Mouse (Mus musculus): ENCODE measurements at regions not wholly inside any gene's neighbourhood (a gene's known extent, or its start where the extent isn't known, plus 50 kb on each side); places are given as distances from the start of the nearest gene placed in this dataset.

GRCm38 (mm10) chrX:12822777-12823176, 60.9 kb upstream of the Med14 start:
- H3K36me3 ChIP-seq (ENCODE audit: control insufficient read depth in 1 of 2, insufficient read depth in 2 of 2, low read length in 2 of 2), result peaks cover 0 to 34% of the 10 kb centered on the region in 2 experiments; a peak in 2 of 4 replicates
- H3K9me3 ChIP-seq (replicated peaks; ENCODE audit: insufficient read depth, low read length), result no peaks in the 10 kb centered on the region
- TF ChIP-seq HCFC1 (IDR thresholded peaks at IDR 0.05; ENCODE audit: low read depth, low read length) (no peak), MXI1 (IDR thresholded peaks at IDR 0.05; ENCODE audit: low read depth, low read length) (no peak), SIN3A (IDR thresholded peaks at IDR 0.05; ENCODE audit: low read length) (no peak), RAD21 (IDR thresholded peaks at IDR 0.05; ENCODE audit: low read depth, low read length) (no peak), ZNF384 (IDR thresholded peaks at IDR 0.05; ENCODE audit: low read depth, low read length) (no peak), UBTF (IDR thresholded peaks at IDR 0.05; ENCODE audit: borderline replicate concordance, insufficient read depth, low read depth, low read length) (no peak), ETS1 (IDR thresholded peaks at IDR 0.05; ENCODE audit: low read depth, low read length) (no peak), CHD1 (IDR thresholded peaks at IDR 0.05; ENCODE audit: low read depth, low read length) (no peak), NELFE (IDR thresholded peaks at IDR 0.05; ENCODE audit: low read depth, low read length) (no peak), KAT2A (conservative IDR thresholded peaks at IDR 0.05; ENCODE audit: low read depth, low read length) (no peak), GABPA (IDR thresholded peaks at IDR 0.05; ENCODE audit: low read depth, low read length) (no peak), EP300 (IDR thresholded peaks at IDR 0.05; ENCODE audit: low read depth in 1 of 2, low read length in 2 of 2) (no peak), SMC3 (IDR thresholded peaks at IDR 0.05; ENCODE audit: low read depth, low read length) (no peak)
- H3K4me3 ChIP-seq (ENCODE audit: control insufficient read depth in 1 of 2, insufficient read depth in 1 of 2, low read depth in 2 of 2, low read length in 2 of 2), result no peak overlapping the region
- no peak for DNase-seq (ENCODE audit: low read depth, low spot score)
- peaks cover 24 to 41% of the 10 kb centered on the region in 2 experiments for H3K4me1 ChIP-seq (ENCODE audit: control insufficient read depth in 1 of 2, insufficient read depth in 2 of 2, low read length in 2 of 2)
- no peaks in the 10 kb centered on the region; the same call in 1 of the 2 replicates for H3K79me2 ChIP-seq (ENCODE audit: control insufficient read depth, insufficient read depth, low read length, poor library complexity)
- no peak overlapping the region for H3K27ac ChIP-seq (ENCODE audit: control insufficient read depth, low read depth, low read length)
- H3K9ac ChIP-seq (ENCODE audit: control insufficient read depth, low read depth, low read length, poor library complexity, severe bottlenecking), result no peak overlapping the region
- H3K27me3 ChIP-seq (ENCODE audit: control insufficient read depth in 1 of 2, insufficient read depth in 2 of 2, low read length in 2 of 2), result no peaks in the 10 kb centered on the region

GRCm38 (mm10) chrX:12813083-12813660, 51.3 kb upstream of the Med14 start:
- peak; percentile 75 for DNase-seq (ENCODE audit: low read depth, low spot score)
- Histone ChIP-seq H3K4me3 (ENCODE audit: control insufficient read depth in 1 of 2, insufficient read depth in 1 of 2, low read depth in 2 of 2, low read length in 2 of 2) (peak overlapping the region; percentile 45 to 53), H3K27me3 (ENCODE audit: control insufficient read depth in 1 of 2, insufficient read depth in 2 of 2, low read length in 2 of 2) (no peaks in the 10 kb centered on the region), H3K4me1 (ENCODE audit: control insufficient read depth in 1 of 2, insufficient read depth in 2 of 2, low read length in 2 of 2) (peaks cover 5 to 14% of the 10 kb centered on the region in 2 experiments), H3K36me3 (ENCODE audit: control insufficient read depth in 1 of 2, insufficient read depth in 2 of 2, low read length in 2 of 2) (peaks cover 0 to 7% of the 10 kb centered on the region in 2 experiments; a peak in 2 of 4 replicates), H3K9me3 (replicated peaks; ENCODE audit: insufficient read depth, low read length) (no peaks in the 10 kb centered on the region), H3K9ac (ENCODE audit: control insufficient read depth, low read depth, low read length, poor library complexity, severe bottlenecking) (peak overlapping the region; percentile 47), H3K27ac (ENCODE audit: control insufficient read depth, low read depth, low read length) (peak overlapping the region; percentile 66), H3K79me2 (ENCODE audit: control insufficient read depth, insufficient read depth, low read length, poor library complexity) (no peaks in the 10 kb centered on the region)
- TF ChIP-seq TAL1 (IDR thresholded peaks at IDR 0.05; ENCODE audit: low read length), result no peak
- TF ChIP-seq POLR2AphosphoS5 (IDR thresholded peaks at IDR 0.05; ENCODE audit: borderline replicate concordance, low read depth, low read length), result no peak
- TF ChIP-seq EP300 (IDR thresholded peaks at IDR 0.05; ENCODE audit: low read depth in 1 of 2, low read length in 2 of 2), result peak in 1 of 2 experiments; percentile 57; a peak in 3 of 4 replicates
- TF ChIP-seq KAT2A (conservative IDR thresholded peaks at IDR 0.05; ENCODE audit: low read depth, low read length), result no peak
- TF ChIP-seq NELFE (IDR thresholded peaks at IDR 0.05; ENCODE audit: low read depth, low read length), result no peak
- no peak for TF ChIP-seq MAX (IDR thresholded peaks at IDR 0.05; ENCODE audit: low read length)
- TF ChIP-seq ELF1 (IDR thresholded peaks at IDR 0.05; ENCODE audit: low read depth, low read length), result no peak
- TF ChIP-seq JUND (IDR thresholded peaks at IDR 0.05; ENCODE audit: low read depth, low read length), result no peak
- peak; percentile 41; the same call in 1 of the 2 replicates for TF ChIP-seq SIN3A (IDR thresholded peaks at IDR 0.05; ENCODE audit: low read length)
- TF ChIP-seq MAFK (IDR thresholded peaks at IDR 0.05; ENCODE audit: borderline replicate concordance, low read depth, low read length), result no peak
- TF ChIP-seq E2F4 (IDR thresholded peaks at IDR 0.05; ENCODE audit: borderline replicate concordance, low read depth, low read length), result no peak
- TF ChIP-seq POLR2A (IDR thresholded peaks at IDR 0.05; ENCODE audit: control insufficient read depth in 1 of 2, insufficient read depth in 1 of 2, low read depth in 1 of 2, low read length in 2 of 2, poor library complexity in 1 of 2), result peak in 1 of 2 experiments; percentile 33; a peak in 1 of 4 replicates
- TF ChIP-seq CHD2 (IDR thresholded peaks at IDR 0.05; ENCODE audit: low read length), result no peak
- 0 out of 2 replicates have a peak, but pooled peaks have one; percentile 51 for TF ChIP-seq USF1 (IDR thresholded peaks at IDR 0.05; ENCODE audit: low read depth, low read length)
- no peak for TF ChIP-seq SMC3 (IDR thresholded peaks at IDR 0.05; ENCODE audit: low read depth, low read length)
- no peak for TF ChIP-seq CTCF (IDR thresholded peaks at IDR 0.05 in 2 of 3, conservative IDR thresholded peaks at IDR 0.05 in 1 of 3; ENCODE audit: control insufficient read depth in 1 of 3, insufficient read depth in 1 of 3, low read depth in 2 of 3, low read length in 3 of 3, poor library complexity in 1 of 3, severe bottlenecking in 1 of 3)
- no peak; the same call in 1 of the 2 replicates for TF ChIP-seq MXI1 (IDR thresholded peaks at IDR 0.05; ENCODE audit: low read depth, low read length)
- no peak for TF ChIP-seq ZNF384 (IDR thresholded peaks at IDR 0.05; ENCODE audit: low read depth, low read length)
- TF ChIP-seq CHD1 (IDR thresholded peaks at IDR 0.05; ENCODE audit: low read depth, low read length), result no peak
- peak; percentile 34; the same call in 1 of the 2 replicates for TF ChIP-seq TCF12 (IDR thresholded peaks at IDR 0.05; ENCODE audit: low read depth, low read length)
- 0 out of 2 replicates have a peak, but pooled peaks have one; percentile 13 for TF ChIP-seq ETS1 (IDR thresholded peaks at IDR 0.05; ENCODE audit: low read depth, low read length)
- TF ChIP-seq POLR2AphosphoS2 (IDR thresholded peaks at IDR 0.05; ENCODE audit: low read length), result no peak
- peak; percentile 36; the same call in 1 of the 2 replicates for TF ChIP-seq MAZ (IDR thresholded peaks at IDR 0.05; ENCODE audit: low read depth, low read length)
- no peak for TF ChIP-seq GABPA (IDR thresholded peaks at IDR 0.05; ENCODE audit: low read depth, low read length)
- no peak for TF ChIP-seq HCFC1 (IDR thresholded peaks at IDR 0.05; ENCODE audit: low read depth, low read length)
- peak; percentile 68 for TF ChIP-seq GATA1 (IDR thresholded peaks at IDR 0.05; ENCODE audit: low read depth, low read length)
- peak; percentile 90 for TF ChIP-seq BHLHE40 (IDR thresholded peaks at IDR 0.05; ENCODE audit: borderline replicate concordance, low read depth, low read length)

All from MEL (cell line).